Mouse (Mus musculus) forebrain, embryonic 14.5 days (tissue): ENCODE data around the gene Fam168b. TPM values are rescaled to one million over a fixed set of nuclear protein-coding genes. Genes with fewer than 3 reads are reported as not detected.

Experiments
- ATAC-seq: fragments of 200-750 bp; cut with Nextera tagmentation; 2 replicates; pipeline ENCODE4 v1.8.0; 2017; ENCODE audit warnings: mild to moderate bottlenecking, moderate library complexity
- DNase-seq: peaks from one replicate; pipeline ENCODE4 v3.0.0-alpha.2; 2015; ENCODE audit warnings: low spot score
- H3K27ac ChIP-seq: fragments of 300-500 bp; sonication (generic); 2 replicates; pipeline ENCODE4 v1.5.1; 2014; ENCODE audit warnings: low read depth, mild to moderate bottlenecking, control low read depth, low read length, moderate library complexity
- H3K27me3 ChIP-seq: fragments of 300-500 bp; sonication (generic); replicated peaks from 2 replicates; pipeline ENCODE4 v1.6.1; 2014; ENCODE audit warnings: low read length, control low read depth, mixed read lengths; ENCODE audit not compliant: control insufficient read depth, insufficient read depth
- H3K36me3 ChIP-seq: fragments of 300-500 bp; sonication (generic); 2 replicates; pipeline ENCODE4 v1.6.1; 2014; ENCODE audit warnings: low read length, control low read depth; ENCODE audit not compliant: control insufficient read depth, insufficient read depth
- H3K4me1 ChIP-seq: fragments of 300-500 bp; sonication (generic); 2 replicates; pipeline ENCODE4 v1.6.1; 2014; ENCODE audit warnings: antibody characterized with exemption, low read length, control low read depth; ENCODE audit not compliant: control insufficient read depth, insufficient read depth
- H3K4me2 ChIP-seq: fragments of 300-500 bp; sonication (generic); 2 replicates; pipeline ENCODE4 v1.6.1; 2014; ENCODE audit warnings: mild to moderate bottlenecking, control low read depth, low read length
- H3K4me3 ChIP-seq: fragments of 300-500 bp; sonication (generic); 2 replicates; pipeline ENCODE4 v1.5.1; 2014; ENCODE audit warnings: low read depth, low read length, control low read depth
- H3K9ac ChIP-seq: fragments of 300-500 bp; sonication (generic); 2 replicates; pipeline ENCODE4 v1.6.1; 2014; ENCODE audit warnings: mild to moderate bottlenecking, low read length, control low read depth, moderate library complexity
- H3K9me3 ChIP-seq: fragments of 300-500 bp; sonication (generic); replicated peaks from 2 replicates; pipeline ENCODE4 v1.6.1; 2016; ENCODE audit warnings: low read length, control low read depth, mixed read lengths; ENCODE audit not compliant: control insufficient read depth
- WGBS: fragments of 180-500 bp; shearing (Covaris S2); extraction: QIAGEN DNeasy Blood & Tissue Kit; methylation state at CpG from one replicate; pipeline ENCODE4 v1.1.7; 2014; 5-methylcytosine and 5-hydroxymethylcytosine counted together
- polyA plus RNA-seq: library from polyadenylated mRNA; unstranded; fragments of >200 nt; fragmentation: Nextera tagmentation; extraction: Ambion mirVana; gene quantifications from 2 replicates; pipeline ENCODE4 v1.2.1, GENCODE M21; 2014

The Fam168b gene
- polyA plus RNA-seq, 1 experiment from 2014 or later: 81.8 TPM

DNA sequence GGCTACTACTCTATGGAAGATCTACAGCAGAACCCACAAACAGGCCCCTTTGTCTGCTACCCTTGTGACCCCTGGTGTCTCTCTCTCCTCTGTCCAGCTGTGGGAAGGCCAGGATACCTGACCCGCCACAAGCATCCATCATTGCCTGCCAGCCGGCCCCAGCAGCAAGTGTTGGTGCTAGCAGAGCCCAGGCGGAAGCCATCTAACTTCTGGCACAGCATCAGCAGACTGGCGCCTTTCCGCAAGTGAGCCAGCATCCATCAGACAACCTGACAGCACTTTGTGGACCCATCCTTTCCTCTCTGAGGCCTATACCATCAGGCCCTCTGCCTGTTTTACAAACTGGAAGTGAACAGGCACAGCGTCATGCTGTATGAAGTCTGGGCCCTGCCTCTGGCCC lies 31.3 kb downstream of the Fam168b start:
- peak; percentile 33; the same call in 1 of the 2 replicates for ATAC-seq
- no peak overlapping the region for H3K4me3 ChIP-seq
- WGBS: 86% methylated on average over 6 of the region's 6 CpGs
- peak overlapping the region; percentile 21; the same call in 1 of the 2 replicates for H3K27ac ChIP-seq
- H3K27me3 ChIP-seq: no peaks in the 10 kb centered on the region
- H3K9ac ChIP-seq: no peak overlapping the region
- H3K9me3 ChIP-seq: no peaks in the 10 kb centered on the region
- H3K4me2 ChIP-seq: no peak overlapping the region
- peaks cover 89% of the 10 kb centered on the region for H3K36me3 ChIP-seq
- peak; percentile 27 for DNase-seq
- no peaks in the 10 kb centered on the region for H3K4me1 ChIP-seq

DNA sequence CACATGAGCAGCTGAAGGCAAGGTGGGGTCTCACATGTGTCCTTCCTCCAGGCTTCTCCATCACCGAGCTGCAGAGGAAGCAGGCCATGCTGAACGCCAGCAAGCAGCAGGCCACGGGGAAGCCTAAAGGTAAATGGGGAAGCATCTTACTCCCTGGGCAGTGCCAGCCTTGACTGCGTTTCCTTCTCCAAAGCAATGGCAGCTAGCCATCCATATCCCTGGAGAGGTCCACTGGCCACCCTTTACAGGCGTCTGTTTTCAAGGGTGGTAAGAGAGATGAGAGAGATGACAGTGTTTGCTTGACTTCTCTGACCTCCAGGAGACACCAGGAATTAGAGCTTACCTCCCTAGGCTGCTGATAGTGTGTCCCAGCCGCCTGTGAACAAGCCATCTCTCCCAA lies 31.8 kb downstream of the Fam168b start:
- DNase-seq (no peak), ATAC-seq (no peak)
- 91% methylated on average over 6 of the region's 6 CpGs for WGBS
- H3K9me3 ChIP-seq: no peaks in the 10 kb centered on the region
- no peaks in the 10 kb centered on the region for H3K4me1 ChIP-seq
- H3K4me3 ChIP-seq: no peak overlapping the region
- H3K27me3 ChIP-seq: no peaks in the 10 kb centered on the region
- H3K4me2 ChIP-seq: no peak overlapping the region
- no peak overlapping the region for H3K27ac ChIP-seq
- peaks cover 84% of the 10 kb centered on the region for H3K36me3 ChIP-seq
- H3K9ac ChIP-seq: no peak overlapping the region

DNA sequence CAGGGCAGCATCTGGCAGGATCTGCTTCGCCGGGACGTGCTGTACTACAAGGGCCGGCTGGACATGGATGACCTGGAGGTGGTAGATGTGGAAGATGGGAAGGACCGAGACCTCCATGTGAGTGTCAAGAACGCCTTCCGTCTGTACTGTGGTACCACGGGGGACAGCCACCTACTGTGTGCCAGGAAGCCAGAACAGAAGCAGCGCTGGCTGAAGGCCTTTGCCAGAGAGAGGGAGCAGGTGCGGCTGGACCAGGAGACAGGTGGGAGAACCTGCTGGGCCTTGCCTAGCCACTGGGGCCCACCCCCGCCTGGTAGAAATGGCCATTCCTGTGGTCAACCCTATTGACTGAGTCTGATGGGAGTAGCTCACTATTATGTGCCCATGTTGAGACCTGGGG lies 32.6 kb downstream of the Fam168b start:
- no peak overlapping the region for H3K4me2 ChIP-seq
- no peak for ATAC-seq
- no peaks in the 10 kb centered on the region for H3K9me3 ChIP-seq
- no peak overlapping the region for H3K27ac ChIP-seq
- 93% methylated on average over 11 of the region's 11 CpGs for WGBS
- no peaks in the 10 kb centered on the region for H3K4me1 ChIP-seq
- H3K4me3 ChIP-seq: no peak overlapping the region
- H3K27me3 ChIP-seq: no peaks in the 10 kb centered on the region
- DNase-seq: no peak
- H3K36me3 ChIP-seq: peaks cover 76% of the 10 kb centered on the region
- H3K9ac ChIP-seq: no peak overlapping the region

DNA sequence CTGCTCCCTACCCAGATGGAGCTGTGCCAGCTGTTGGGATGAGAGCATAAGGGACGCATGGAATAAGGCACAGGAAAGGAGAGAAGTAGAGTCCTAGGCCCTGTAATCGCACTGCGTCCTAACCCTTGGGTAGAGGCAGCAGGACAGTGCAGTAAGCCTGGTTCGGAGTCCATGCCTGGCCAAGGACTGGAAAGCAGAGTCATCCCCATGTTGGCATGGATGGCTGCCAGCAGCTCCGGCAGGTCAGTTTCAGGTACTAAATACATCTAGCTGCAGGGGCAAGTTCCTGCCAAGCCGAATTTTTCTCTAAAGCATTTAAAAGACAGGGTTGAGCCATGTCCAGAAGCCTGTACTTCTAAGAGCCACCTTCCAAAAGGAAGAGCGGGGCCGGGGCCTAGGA lies 34.4 kb downstream of the Fam168b start:
- H3K27me3 ChIP-seq: no peaks in the 10 kb centered on the region
- H3K9ac ChIP-seq: no peak overlapping the region
- H3K4me1 ChIP-seq: no peaks in the 10 kb centered on the region
- DNase-seq (no peak), ATAC-seq (no peak)
- H3K4me3 ChIP-seq: no peak overlapping the region
- H3K9me3 ChIP-seq: no peaks in the 10 kb centered on the region
- peaks cover 58% of the 10 kb centered on the region for H3K36me3 ChIP-seq
- no peak overlapping the region for H3K27ac ChIP-seq
- WGBS: 87% methylated on average over 8 of the region's 8 CpGs
- H3K4me2 ChIP-seq: no peak overlapping the region

DNA sequence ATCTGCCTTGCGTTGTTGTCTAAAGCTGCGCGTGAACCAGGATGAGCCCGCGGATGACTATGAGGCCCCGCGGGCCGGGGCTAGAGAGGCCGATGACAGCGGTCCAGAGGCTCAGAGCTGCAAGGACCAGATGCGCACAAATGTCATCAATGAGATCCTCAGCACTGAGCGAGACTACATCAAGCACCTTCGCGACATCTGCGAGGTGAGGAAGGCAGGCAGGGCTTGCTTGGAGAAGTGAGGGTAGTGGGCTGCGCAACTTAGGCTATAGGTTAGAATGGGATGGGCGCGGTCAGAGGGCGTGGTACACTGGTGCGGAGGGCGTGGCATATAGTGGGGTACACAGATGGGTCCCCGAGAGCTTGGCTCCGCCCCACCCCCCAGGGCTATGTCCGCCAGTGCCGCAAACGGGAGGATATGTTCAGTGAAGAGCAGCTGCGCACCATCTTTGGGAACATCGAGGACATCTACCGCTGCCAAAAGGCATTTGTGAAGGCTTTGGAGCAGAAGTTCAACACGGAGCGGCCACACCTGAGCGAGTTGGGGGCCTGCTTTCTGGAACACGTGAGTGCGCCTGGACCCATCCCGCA lies 36.8 kb downstream of the Fam168b start:
- peak; percentile 30 for DNase-seq
- H3K4me1 ChIP-seq: peaks cover 8% of the 10 kb centered on the region; the same call in 1 of the 2 replicates
- no peak overlapping the region for H3K27ac ChIP-seq
- peaks cover 34% of the 10 kb centered on the region for H3K36me3 ChIP-seq
- no peak overlapping the region for H3K4me3 ChIP-seq
- 22% methylated on average over 35 of the region's 35 CpGs for WGBS
- no peaks in the 10 kb centered on the region for H3K27me3 ChIP-seq
- no peak overlapping the region for H3K9ac ChIP-seq
- no peak overlapping the region for H3K4me2 ChIP-seq
- ATAC-seq: no peak
- H3K9me3 ChIP-seq: no peaks in the 10 kb centered on the region

DNA sequence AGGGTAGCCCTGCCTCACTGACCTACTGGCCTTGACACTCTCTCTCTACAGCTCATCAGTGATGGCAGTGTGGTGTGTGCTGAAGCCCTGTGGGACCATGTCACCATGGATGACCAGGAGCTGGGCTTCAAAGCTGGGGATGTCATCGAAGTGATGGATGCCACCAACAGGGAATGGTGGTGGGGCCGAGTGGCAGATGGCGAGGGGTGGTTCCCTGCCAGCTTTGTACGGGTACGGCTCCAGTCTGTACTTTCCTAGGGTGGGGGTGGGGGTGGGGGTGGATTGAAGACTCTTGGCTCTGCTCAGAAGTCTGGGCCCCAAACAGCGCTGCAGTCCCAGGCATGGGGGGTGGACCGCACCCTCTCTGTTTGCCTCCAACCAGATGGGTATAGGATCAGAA lies 38.0 kb downstream of the Fam168b start:
- Histone ChIP-seq H3K27me3 (no peaks in the 10 kb centered on the region), H3K4me2 (no peak overlapping the region), H3K4me1 (peaks cover 8% of the 10 kb centered on the region; the same call in 1 of the 2 replicates), H3K9ac (no peak overlapping the region), H3K27ac (no peak overlapping the region), H3K36me3 (peaks cover 23% of the 10 kb centered on the region), H3K4me3 (no peak overlapping the region), H3K9me3 (no peaks in the 10 kb centered on the region)
- 86% methylated on average over 7 of the region's 7 CpGs for WGBS
- DNase-seq (no peak), ATAC-seq (no peak)

DNA sequence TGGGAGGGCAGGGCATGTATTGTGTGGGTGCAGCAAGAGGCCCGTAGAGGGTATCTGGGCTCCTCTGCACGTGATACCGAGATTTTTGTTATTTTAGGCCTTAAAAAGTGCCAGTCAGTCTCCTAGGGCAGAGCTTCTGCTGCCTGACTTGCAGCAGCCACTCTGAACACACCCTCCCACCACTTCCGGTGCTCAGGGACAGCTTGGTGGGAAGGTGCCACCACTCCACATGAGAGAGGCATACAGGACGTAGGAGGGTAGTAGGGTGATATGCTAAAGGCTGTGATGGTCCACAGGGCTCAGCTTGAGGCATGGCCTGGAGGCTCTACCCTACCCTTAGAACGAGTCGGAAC lies 40.6 kb downstream of the Fam168b start:
- peak overlapping the region; percentile 64 for H3K4me3 ChIP-seq
- H3K27me3 ChIP-seq: no peaks in the 10 kb centered on the region
- peak overlapping the region; percentile 80 for H3K9ac ChIP-seq
- H3K4me2 ChIP-seq: peak overlapping the region; percentile 77
- peak overlapping the region; percentile 81; the same call in 1 of the 2 replicates for H3K27ac ChIP-seq
- no peaks in the 10 kb centered on the region for H3K9me3 ChIP-seq
- H3K36me3 ChIP-seq: peaks cover 5% of the 10 kb centered on the region; the same call in 1 of the 2 replicates
- 32% methylated on average over 7 of the region's 7 CpGs for WGBS
- peaks cover 8% of the 10 kb centered on the region; the same call in 1 of the 2 replicates for H3K4me1 ChIP-seq
- DNase-seq (no peak), ATAC-seq (no peak)

DNA sequence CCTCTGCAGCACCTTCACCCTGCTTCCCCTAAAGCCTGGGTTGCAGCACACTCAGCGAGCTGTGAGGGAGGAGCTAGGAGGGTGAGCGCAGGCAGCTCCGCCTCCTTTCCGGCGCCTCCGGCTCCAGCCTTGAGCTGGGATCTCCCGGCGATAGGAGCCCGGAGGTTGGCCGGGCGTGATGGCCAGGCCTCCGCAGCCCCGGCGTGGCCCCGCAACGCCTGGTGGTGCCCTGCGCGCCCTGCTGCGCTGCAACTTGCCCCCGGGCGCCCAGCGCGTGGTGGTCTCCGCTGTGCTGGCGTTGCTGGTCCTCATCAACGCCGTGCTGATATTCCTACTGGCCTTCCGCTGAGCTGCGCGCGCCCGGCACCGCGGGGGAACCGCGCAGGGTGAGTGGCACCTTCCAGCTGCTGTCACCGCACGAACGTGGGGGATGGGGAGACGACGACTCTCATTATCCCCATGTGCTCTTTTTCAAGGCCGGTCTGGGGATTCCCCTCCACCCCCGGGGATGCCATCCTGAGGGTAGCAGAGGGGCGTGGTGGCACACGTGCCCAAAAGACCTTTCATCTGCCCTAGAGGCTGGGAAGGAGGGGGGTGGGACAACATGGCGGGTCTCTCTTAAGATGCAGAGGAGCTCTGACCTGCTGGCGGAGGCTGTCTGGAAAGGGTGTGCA lies 41.1 kb downstream of the Fam168b start:
- ATAC-seq (peak; percentile 93), DNase-seq (peak; percentile 84)
- Histone ChIP-seq H3K27me3 (no peaks in the 10 kb centered on the region), H3K4me1 (peaks cover 8% of the 10 kb centered on the region; the same call in 1 of the 2 replicates), H3K4me3 (peak overlapping the region; percentile 64), H3K36me3 (no peaks in the 10 kb centered on the region), H3K9ac (peak overlapping the region; percentile 80), H3K27ac (peak overlapping the region; percentile 81), H3K4me2 (peak overlapping the region; percentile 77), H3K9me3 (no peaks in the 10 kb centered on the region)
- under 1% methylated on average over 26 of the region's 47 CpGs for WGBS

DNA sequence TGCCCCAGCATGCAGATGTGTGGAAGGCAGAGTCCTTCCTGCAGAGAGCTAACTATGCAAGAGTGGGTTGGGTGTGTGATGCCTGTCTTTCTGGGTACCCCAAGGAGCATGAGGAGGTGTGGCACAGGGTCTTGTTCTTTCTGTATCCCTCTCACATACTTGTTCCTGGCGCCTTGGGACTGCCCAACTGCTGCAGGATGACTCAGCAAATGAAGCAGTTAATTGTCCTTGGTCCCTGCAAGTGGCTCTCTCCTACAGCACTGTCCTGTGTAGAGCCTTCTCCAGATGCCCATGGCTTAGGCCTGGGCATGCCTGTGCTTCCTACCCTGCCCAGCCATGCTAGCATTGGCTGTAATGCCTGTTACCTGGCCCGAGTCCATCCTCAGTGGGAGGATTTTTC lies 43.7 kb downstream of the Fam168b start:
- 76% methylated on average over 2 of the region's 2 CpGs for WGBS
- peaks cover 8% of the 10 kb centered on the region; the same call in 1 of the 2 replicates for H3K4me1 ChIP-seq
- no peak for DNase-seq
- no peak overlapping the region for H3K27ac ChIP-seq
- H3K9ac ChIP-seq: no peak overlapping the region
- no peaks in the 10 kb centered on the region for H3K36me3 ChIP-seq
- no peak for ATAC-seq
- no peak overlapping the region for H3K4me3 ChIP-seq
- H3K9me3 ChIP-seq: no peaks in the 10 kb centered on the region
- no peaks in the 10 kb centered on the region for H3K27me3 ChIP-seq
- H3K4me2 ChIP-seq: no peak overlapping the region
